Mouse (Mus musculus) B cell, adult 2 months (primary cell): ENCODE data around the gene Ccdc86.

Experiments
- DNase-seq, 2 experiments: peaks; one replicate each; pipeline ENCODE4 v3.0.0; 2022

Ccdc86 gene

GRCm38 (mm10) chr19:10948416-10948815 lies 650 bp downstream of the Ccdc86 start:
- DNase-seq = peak; percentile 28 to 35

- DNase-seq = no peak
Measured at GRCm38 (mm10) chr19:10947219-10947618, 1.8 kb downstream of the Ccdc86 start.

GRCm38 (mm10) chr19:10946506-10946905 lies 2.6 kb downstream of the Ccdc86 start:
- no peak for DNase-seq

DNA sequence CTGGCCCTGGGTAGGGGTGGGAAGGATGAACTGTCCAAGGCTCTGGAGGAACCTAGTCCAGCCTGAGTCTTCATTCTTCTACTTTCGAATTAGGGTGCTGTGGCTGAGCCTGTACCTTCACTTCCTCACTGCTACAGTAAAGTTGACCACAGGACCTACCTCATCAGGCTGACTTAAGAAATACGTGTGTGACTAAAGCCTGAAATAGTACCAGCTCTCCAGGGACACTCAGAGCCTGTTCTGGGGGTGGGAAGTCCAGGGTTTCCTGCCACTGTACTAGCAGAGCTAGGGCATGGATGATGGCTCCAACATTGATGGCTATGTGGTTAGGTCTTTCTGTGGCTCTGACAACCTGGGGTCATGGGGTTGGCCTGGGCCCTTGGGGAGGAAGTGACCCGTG lies 5.1 kb downstream of the Ccdc86 start:
- peak in 1 of 2 experiments; percentile 16 for DNase-seq

- no peak for DNase-seq
Measured at GRCm38 (mm10) chr19:10940801-10941457, 8.1 kb downstream of the Ccdc86 start.

DNA sequence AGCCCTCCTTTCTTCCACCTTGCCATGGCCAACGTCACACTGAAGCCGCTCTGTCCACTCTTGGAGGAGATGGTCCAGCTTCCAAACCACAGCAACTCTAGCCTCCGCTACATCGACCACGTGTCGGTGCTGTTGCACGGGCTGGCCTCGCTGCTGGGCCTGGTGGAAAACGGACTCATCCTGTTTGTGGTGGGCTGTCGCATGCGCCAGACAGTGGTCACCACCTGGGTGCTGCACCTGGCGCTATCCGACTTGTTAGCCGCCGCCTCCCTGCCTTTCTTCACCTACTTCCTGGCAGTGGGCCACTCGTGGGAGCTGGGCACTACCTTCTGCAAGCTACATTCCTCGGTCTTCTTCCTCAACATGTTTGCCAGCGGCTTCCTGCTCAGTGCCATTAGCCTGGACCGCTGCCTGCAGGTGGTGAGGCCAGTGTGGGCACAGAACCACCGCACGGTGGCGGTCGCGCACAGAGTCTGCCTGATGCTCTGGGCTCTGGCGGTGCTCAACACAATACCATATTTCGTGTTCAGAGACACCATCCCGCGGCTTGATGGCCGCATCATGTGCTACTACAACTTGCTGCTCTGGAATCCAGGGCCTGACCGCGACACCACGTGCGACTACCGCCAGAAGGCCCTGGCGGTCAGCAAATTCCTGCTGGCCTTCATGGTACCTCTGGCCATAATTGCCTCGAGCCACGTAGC lies 8.8 kb downstream of the Ccdc86 start:
- peak; percentile 68 for DNase-seq

DNA sequence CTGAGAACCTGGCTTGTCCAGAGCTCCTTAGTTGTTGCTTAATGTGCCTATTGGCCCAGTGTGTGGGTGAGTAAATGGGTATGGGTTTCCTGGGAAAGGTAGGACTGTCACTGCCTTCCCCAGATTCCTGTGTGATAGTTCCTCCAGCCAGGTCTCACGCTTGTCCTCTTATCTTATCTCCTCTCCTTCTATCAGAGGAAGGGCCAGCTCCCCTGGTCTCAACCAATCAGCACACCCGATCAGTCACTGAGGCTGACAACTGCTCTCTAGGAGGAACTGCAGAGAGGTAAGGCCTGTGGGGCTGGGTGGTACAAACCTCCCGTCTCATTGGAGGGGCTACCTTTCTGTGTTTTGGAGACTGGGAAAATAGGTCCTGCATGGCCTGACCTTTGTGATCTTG lies 10.3 kb downstream of the Ccdc86 start:
- DNase-seq = no peak

GRCm38 (mm10) chr19:10937110-10937563 lies 11.9 kb downstream of the Ccdc86 start, which contains the start of gene Ptgdr2:
Gene Ptgdr2, plus strand, starts transcription at chr19:10937160.
- DNase-seq = no peak

DNA sequence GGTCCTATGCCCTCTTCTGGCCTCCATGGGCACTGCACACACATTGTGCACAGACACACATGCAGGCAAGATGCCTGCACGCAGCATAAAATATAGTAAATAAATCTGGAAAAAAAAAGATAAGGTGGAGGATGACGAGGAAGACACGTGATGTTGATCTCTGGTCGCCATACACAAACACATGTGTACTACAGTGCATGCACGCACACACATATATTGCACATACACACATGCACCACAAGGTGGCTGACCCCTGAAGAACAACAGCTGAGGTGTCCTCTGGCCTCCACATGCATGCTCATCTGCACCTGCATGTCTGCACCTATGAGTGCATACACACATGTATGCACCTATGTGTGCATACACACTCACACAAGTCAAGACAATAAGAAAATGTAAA lies 13.0 kb downstream of the Ccdc86 start:
- no peak for DNase-seq

DNA sequence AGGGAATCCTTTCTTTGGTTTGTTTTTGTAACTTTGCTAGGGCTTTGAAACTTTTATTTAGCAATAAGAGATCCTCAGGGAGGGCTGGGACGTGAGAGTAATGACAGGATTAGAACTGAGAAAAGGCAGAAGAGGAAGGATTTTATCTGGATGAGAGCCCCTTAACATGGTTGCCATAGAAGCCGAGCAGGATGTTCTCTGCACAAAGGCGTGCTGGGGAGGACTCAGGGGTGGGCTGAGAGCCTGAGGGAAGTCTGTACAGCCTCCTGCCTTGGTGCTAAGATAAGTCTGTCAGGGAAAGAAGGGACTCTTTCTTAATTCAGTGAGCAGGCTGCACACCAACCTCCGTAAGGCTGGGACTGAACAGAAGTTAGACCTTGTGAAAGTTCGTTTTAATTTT lies 14.0 kb downstream of the Ccdc86 start:
- no peak for DNase-seq

GRCm38 (mm10) chr19:10930641-10931040 lies 18.4 kb downstream of the Ccdc86 start:
- DNase-seq = no peak

GRCm38 (mm10) chr19:10926666-10927065 lies 22.4 kb downstream of the Ccdc86 start:
- DNase-seq = no peak

- no peak for DNase-seq
Measured at GRCm38 (mm10) chr19:10926123-10926621, 22.9 kb downstream of the Ccdc86 start.

- no peak for DNase-seq
Measured at GRCm38 (mm10) chr19:10924220-10924619, 24.8 kb downstream of the Ccdc86 start.

DNA sequence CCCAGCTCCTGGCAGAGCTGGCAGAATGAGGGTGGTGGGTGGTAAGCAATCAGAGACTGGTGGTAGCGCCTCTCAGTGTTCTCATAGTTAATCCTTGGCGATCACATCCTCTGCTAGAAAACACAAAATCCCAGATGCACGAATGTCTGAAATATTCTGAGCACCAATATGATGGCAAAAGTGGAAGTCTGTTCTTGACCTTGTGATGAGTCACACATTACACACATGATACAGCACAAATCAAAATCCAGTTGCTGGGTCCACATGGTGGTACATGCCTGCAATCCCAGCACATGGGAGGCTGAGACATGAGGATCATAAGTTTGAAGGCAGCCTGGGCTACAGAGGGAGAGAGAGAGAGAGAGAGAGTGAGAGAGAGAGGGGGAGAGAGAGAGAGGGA lies 28.0 kb downstream of the Ccdc86 start:
- DNase-seq = no peak

DNA sequence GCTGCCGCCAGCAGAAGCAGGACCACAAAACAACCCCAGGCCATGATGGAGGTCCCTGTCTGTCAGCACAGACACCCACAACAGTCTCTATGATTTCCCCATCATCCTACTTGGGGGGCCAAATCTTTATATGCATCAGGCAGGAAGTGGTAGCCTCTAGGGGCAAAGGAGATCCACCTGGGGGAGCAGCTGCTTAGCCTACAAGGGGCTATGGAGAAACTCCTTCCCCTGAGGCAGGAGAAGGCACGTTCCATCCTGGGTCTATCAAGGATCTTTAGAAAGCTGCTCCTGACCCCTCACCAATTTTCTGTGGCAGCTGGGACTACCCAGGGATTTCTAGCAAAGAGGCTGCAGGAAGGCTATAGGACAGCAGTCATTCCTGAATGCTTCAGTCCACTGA lies 28.5 kb downstream of the Ccdc86 start, which contains the start of gene Zp1:
Zp1 (minus strand) TSS at position 101 of the 400 bp plus-strand sequence.
- no peak for DNase-seq

- DNase-seq = no peak
Measured at GRCm38 (mm10) chr19:10918321-10918991, 30.6 kb downstream of the Ccdc86 start.

- DNase-seq = no peak
Measured at GRCm38 (mm10) chr19:10916506-10916905, 32.6 kb downstream of the Ccdc86 start.

GRCm38 (mm10) chr19:10914870-10915269 lies 34.2 kb downstream of the Ccdc86 start:
- DNase-seq = no peak

DNA sequence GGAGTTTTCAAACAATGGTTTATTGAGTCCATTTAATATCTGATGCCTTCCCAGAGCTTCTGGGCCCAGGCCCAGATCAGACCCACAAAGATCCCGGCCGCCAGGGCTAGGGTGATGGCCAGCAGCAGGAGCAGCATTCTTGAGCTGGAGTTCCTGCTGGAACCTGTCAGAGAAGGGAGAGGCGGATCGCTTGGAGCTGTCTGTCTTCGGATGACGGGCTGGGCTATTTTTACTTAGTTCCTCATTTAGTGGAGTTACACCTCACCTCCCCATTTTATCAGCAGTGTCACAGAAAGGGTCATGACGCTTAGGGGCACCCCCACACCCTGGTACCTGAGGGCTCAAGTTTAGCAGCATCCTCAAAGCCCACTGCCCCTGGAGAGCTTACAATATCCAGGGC lies 34.8 kb downstream of the Ccdc86 start:
- peak; percentile 52 to 63 for DNase-seq

DNA sequence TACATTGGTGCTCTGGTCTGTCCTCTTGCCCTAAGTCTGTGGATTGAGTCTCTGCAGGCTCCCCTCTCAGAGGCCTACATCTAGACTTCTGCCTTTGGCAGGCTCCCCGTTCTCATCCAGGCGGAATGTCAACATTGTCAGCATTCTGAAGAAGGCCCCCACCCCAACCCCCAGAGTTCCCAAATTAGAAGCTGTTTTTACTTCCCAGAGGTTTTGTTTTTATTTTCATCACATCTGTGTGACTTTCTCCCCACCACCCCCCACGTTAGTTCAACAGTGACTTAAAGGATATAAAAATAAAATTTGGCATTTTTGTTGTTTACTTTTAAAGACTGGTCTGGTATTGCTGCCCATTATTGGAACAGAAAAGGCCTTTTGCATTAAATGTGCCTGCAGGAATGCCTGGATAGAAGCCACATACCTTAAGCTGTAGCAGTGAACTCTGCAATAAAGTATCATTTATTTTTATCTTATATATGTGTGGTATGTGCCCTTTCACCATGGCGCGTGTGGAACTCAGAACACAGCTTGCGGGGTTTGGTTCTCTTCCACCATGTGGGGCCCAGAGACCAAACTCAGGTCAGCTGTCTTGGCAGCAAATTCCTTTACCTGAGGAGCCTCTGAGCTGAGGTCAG lies 39.9 kb downstream of the Ccdc86 start:
- DNase-seq = no peak

- DNase-seq = peak; percentile 67
Measured at GRCm38 (mm10) chr19:10907891-10908290, 41.2 kb downstream of the Ccdc86 start.

DNA sequence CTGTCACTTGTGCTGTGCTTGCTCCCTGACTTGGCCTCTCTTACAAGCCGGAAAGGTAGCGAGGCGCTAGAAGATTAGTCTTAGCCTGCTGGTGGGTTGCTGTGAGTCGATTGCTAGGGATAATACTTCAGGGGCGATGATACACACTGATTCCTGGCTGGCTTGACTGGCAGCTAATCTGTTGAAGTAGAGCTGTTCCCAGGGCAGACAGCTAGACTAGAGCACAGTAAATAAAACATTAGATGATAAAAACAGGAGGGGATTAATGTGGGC lies 43.4 kb downstream of the Ccdc86 start:
- DNase-seq = no peak
